Mouse (Mus musculus): ENCODE results near the gene Gabrr2.
"Not testable (repeated sequence)": the region's sequence is repeated elsewhere in the genome, so short reads cannot be mapped to it uniquely, and the experiment has no call there.

Gabrr2 gene

DNA sequence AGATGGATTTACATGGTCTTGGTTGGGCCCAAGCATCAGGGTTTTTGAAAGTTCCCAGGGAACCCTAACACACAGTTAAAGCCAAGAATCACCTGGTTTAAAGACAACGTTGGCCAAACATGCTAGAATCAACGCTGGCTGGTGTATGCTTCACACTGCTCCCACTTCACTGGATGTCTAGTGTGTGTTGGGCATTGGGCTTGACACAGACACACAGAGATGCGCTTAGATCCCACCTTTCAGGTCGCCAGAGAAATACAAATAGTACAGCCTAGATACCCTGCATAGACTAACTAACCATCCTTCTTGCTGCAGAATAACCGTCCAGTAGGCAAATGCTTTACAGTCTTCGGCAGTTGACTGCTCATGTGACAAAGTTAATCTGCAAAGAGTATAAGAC is 7.5 kb downstream of the Gabrr2 start:
- no peak for DNase-seq (ENCODE audit: low spot score in 2 of 2)

DNA sequence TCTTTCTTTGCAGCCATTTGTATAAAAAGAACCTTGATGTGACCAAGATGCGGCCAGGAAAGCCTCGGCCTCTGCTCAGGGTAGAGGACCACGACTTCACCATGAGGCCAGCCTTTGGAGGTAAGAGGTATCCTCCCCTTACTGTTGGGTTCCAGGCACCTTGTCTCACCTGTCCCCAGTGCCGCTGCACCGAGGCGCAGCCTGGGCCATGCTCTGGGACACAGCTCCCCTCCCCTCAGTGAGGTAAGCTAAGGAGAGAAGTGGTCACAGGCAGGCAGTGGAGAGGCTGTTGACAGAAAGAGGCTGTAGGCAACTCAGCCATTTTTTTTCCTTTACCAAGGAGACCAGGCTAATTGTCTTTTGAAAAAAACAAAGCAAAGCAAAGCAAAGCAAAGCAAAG is 8.5 kb downstream of the Gabrr2 start:
- DNase-seq (ENCODE audit: low spot score in 2 of 2): no peak

DNA sequence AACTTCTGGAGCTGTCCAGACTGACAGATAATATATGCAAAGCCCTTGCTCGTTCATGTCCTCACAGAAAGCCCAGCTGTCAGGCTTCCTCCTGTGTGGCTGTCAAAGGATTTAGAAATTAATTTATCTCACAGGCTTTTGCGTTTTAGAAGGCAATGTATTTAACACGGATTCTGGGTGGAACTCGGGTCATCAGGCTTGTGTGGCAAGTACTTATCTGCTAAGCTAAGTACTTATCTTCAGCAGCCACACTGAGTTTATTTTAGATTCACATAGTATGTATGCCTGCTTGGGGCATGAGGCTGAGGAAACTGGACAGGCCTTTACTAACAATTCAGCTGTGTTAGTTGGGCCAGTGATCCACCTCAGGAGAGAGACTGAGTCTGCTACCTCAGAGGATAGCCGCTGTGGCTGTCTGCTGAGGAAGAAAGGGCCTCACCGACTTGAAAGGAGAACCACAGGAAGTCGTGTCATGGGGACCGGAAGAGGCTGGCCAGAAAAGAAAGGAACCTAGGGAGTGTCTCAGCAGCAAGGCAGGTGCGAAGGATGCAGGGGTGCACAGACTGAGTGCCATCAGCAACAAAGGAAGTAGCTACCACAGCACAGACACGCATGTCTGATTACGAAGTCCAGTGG is 9.8 kb downstream of the Gabrr2 start:
- DNase-seq (ENCODE audit: low spot score in 2 of 2): peak; percentile 24 to 73

DNA sequence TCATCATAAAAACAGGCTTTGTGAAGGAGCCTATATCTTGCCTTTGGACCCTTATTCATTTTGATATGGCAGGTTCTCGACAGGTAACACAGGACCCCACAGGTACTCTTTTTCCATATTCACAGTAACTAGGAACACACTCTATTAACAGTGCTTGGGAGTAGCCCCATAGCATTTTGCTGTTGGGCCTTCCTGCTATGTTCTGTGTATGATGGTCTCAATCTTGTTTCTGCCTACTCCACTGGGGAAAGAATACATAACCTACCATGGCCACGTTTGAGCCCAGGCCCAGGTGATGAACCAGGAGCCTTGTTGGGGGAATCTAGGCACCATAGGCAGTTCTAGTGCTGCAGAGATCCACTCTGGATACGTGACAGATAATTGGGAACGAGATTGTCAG is 11.6 kb downstream of the Gabrr2 start:
- DNase-seq (ENCODE audit: low spot score in 2 of 2): no peak

DNA sequence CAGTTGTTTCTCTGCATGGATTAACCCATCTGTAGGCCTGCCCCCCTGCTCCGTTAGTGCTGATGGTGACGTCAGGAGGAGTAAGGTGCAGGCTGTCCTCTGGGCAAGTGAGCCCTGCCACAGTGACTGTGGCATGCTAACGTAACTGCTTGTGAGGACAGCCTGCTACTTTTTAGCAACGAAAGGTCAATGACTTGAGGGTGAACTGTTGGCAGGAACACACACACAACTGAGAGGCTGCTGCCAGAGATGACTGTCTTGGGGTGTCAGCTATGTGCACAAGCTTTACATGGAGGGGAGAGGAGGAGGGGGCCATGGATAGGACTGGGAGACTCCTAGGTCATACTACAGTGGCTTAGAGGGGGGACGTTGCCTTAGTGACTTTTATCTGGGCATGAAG is 12.1 kb downstream of the Gabrr2 start:
- DNase-seq (ENCODE audit: low spot score in 2 of 2): no peak

DNA sequence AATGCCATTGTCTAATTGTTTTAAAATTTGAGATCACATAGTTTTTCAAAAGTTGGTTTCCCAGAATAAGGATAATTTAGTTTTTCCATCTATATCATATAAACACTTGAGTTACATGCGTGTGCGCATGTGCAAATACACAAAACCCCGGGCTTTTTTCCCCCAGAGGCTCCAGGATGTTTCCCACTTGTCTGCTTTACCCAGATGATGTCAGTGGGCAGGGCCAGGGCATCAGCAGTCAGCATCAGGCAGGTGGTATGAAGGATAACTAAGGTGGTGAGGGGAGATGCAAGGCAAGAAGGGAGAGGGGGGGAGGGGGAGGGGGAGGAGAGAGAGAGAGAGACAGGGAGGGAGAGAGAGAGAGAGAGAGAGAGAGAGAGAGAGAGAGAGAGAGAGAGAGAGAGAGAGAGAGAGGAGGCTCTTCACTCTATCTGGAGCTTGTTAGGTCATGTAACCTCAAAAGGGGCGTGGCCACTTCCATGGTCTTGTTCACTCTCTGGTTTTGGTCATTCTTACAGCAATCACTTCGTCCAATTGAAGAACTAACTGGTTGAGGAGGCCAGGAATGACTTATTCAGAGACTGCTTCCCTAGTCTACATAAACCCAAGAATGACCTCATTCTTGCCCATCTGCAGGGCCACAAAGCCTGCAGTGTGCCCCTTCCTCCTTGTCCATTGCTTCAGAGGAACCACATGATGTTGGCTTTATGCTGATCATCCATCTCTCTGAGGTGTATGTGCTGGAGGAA is 13.2 kb downstream of the Gabrr2 start:
- DNase-seq (ENCODE audit: low spot score in 2 of 2): no peak

DNA sequence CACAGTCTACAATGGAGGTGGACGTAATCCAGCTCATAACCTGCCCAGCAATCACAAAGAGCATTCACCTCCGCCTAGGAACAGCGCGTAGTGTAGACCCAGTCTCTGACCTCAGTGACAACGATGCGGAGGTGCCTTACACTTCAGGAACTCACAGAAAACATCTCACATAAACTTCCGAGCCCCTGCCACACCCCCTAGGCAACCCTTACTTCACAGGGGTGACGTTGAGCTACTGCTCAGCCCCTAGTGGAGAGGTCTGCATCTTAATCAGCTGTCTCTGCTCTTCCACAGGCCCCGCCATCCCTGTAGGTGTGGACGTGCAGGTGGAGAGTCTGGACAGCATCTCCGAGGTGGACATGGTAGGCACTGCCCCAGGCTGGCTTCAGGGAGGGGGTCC is 14.4 kb downstream of the Gabrr2 start:
- DNase-seq (ENCODE audit: low spot score in 2 of 2): no peak

DNA sequence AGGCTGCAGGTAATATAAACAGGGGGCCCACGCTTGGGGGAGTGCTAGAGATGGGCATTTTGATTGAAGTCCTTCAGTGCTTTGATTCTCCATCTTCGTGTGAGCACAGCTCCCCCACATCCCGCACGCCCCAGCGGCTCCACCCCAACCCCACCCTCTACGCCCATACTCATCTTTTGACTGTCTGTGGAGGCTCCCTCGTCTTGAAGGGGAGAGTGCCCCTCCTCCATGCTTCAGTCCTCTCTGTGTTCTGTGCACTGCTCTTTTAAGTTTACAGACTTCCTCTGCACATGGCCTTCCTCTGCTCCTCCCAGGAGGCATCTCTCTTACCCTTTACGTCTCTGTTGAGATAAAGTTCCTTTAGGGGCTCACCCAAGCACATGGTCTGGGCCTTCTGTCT is 14.9 kb downstream of the Gabrr2 start:
- no peak for DNase-seq (ENCODE audit: low spot score in 2 of 2)

DNA sequence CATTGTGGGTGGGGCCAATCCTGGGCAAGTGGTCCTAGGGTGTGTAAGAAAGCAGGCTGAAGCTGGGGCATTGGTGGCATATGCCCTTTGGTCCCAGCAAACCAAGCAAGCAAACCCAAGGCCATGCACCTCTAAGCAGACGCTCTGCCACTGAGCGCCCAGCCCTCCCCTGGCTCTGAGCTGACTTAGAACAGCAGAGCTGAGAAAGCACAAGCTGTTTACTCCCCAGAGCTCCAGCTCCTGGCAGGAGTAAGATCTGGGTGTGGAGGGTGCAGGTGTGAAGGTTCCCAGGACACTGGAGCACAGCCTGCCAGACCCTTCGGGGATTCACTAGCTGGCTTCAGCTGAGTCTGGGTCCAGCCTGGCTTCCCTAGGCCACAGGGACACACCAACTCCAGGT is 15.7 kb downstream of the Gabrr2 start:
- no peak for DNase-seq (ENCODE audit: low spot score in 2 of 2)

DNA sequence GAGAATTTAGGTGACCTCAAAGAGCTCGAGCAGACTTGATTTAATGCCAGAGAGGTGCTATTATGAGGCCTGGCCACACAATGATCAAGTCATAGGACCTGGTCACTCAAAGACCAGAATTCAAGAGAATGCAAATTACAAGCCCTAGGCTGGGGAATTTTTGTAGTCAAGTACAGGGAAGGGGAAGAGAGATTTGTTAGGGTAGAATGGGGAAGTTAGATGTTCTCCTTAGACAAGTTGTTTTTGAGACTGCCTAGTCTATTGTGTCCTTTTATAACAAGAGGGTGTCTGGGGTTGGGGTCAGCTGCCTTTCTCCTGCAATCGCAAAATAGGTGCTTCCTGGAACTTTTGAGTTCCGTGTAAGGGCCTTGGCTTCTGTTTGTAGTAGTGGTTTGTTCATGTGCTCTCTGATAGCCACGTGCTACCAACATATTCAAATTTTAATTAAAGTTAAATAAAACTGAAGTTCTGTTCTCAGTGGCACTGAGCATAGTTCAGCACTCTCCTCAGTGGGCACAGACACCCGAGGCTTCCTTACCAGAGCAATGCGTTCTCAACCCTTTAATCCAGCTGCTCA is 36.4 kb downstream of the Gabrr2 start:
- DNase-seq (ENCODE audit: low spot score in 2 of 2): no peak

DNA sequence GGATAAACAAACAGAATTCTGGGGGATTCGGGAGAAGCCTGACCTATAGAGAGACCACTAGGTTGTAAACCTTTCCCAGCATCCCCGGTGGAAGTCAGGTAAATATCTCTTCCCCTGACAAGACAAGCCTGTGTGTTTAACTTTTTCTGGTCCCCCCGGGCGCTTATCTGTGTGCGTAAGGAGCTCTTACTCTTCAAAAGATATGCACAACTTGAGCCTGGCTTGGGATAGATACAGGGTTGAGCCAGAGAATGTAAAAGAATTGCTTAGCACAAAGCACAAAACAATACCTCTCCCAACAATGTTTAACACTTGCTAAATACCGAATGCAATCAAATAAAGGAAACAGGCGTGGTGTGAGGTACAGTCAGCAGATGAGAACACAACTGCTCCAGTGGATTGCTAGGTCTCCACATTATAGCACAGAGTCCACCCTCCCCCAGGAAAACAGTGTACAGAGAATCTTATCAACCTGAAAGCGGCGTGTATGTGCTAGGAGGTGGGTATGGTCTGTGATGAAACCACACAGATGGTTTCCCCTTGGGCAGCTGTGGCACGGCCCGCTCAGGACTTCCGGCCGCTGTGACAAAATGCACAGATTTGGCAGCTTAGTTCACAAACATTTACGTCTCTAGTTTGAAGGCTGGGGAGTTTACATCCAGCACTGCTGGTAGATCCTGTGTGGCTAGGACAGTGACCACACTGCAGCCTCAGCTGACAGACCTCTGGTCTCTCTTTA is 47.1 kb downstream of the Gabrr2 start:
- peak in 1 of 2 experiments; percentile 42 for DNase-seq (ENCODE audit: low spot score in 2 of 2)

DNA sequence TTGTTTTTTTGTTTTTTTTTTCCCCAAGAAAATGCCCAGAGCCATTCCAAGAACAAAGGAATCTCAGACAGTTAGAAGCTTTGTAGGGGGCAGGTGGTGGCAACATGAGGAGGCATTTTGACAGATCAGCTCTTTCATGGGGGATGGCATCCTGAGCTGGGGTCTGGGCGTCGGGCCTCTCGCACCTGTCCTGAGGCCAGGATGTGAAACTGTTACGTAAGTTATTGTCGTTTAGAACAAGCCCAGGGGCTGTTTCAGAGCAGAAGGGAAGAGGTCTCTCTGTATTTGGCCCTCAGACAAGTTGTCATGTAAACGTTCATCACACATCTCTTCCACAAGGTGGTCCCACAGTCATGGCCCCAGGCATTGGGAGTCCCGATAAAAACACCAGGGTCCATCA is 48.0 kb downstream of the Gabrr2 start:
- peak in 1 of 2 experiments; percentile 40 for DNase-seq (ENCODE audit: low spot score in 2 of 2)

DNA sequence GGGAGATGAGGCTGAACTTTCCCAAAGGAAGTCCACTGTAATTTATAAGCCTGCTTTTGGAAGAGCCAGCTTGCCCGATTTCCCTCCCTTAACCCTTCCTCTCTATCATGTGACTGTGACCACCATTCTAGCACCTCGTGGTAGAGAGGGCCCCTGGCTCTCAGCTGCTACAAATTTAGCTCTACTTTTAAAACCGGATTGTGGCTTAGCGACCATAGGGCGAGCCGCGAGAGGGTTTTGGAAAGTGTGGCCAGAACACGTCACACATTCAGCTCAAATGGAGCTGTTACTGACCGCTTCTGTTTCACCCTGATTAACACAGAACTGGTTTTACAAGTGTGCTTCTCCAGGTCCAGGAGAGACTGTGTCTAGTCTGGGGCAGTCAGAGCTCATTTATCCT is 48.6 kb downstream of the Gabrr2 start:
- peak in 1 of 2 experiments; percentile 37 for DNase-seq (ENCODE audit: low spot score in 2 of 2)

DNA sequence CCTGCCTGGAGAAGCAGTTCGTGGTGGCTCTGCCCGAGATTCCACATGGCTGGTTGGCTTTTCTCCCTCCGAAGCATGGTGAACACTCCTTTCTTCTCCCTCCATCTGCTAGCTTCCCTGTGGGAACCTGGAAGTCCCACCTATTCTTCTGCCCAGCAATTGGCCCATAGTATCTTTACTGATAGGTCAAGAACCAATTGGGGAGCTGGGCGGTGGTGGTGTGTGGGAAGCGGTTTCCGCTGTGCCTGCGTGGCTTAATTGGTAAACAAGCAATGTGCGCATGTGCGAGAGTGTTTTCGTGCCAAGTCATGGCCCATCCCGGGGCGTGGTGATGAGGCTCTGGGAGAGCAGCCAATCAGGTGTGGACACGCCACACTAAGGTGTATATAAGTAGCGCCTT is 50.1 kb downstream of the Gabrr2 start:
- DNase-seq (ENCODE audit: low spot score in 2 of 2): not testable (repeated sequence)

DNA sequence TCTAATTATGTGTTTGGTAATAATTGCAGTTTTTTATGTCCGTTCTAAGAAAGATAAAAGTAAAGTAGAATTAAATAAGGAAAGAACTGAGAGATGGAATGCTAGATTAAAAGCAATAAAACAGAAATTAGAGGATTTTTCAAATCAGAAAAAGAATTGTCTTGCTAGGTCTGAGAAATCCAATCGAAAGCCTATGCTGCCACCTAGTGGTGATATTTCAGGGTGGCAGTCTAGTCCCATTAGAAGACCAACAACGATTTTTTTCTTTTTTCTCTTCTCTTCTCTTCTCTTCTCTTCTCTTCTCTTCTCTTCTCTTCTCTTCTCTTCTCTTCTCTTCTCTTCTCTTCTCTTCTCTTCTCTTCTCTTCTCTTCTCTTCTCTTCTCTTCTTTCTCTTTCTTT is 56.3 kb downstream of the Gabrr2 start:
- peak; percentile 62 to 82 for DNase-seq (ENCODE audit: low spot score in 2 of 2)

DNA sequence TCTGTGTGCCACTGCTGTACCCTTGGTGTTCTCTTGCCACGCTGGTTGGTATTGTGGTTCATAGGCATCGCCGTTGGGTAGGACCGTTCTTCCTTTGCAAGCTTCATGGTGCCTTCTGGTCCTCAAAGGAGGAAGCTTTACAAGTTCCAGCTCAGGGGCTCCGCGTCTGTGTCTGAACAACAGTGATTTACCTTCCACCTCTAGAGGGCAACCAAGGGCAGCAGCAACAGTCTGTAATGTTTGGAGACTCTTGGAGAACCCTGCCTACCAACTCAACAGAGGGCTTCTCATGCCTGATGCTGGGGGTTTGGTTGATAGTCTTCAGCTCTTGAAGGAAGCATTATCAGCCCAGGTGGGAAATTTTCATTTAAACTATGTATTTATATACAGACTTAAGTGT is 61.7 kb downstream of the Gabrr2 start:
- DNase-seq (ENCODE audit: low spot score in 2 of 2): peak in 1 of 2 experiments; percentile 63

DNA sequence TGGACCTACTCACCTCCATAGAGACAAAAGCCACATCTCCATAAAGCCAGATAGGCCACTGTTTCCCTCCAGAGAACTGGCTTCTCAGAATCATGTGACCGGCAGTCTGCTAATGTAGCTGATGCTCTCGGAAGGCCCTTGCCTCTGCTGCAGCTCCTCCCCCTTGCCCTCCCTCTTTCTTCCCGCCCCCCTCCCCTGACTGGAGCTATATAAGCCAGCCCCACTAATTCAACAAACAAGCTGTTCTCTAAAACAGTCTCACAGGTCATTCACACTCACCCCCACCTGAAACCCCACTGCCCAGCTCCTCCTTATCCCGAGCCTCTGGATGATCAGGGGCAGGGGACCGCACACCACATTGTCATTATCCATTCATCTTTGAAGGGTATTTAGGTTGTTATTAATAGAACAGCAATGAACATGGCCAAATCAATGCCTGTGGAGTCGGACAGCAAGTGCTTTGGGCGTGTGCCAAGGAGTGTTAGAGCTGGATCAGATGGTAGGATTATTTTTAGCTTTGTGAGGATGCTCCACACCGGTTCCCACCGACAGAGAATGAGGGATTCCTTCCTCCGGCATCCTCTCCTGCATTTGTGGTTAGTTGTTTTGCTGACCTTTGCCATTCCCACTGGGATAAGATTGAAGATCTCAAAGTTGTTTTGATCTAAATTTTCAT is 62.7 kb downstream of the Gabrr2 start:
- no peak for DNase-seq (ENCODE audit: low spot score in 2 of 2)

DNA sequence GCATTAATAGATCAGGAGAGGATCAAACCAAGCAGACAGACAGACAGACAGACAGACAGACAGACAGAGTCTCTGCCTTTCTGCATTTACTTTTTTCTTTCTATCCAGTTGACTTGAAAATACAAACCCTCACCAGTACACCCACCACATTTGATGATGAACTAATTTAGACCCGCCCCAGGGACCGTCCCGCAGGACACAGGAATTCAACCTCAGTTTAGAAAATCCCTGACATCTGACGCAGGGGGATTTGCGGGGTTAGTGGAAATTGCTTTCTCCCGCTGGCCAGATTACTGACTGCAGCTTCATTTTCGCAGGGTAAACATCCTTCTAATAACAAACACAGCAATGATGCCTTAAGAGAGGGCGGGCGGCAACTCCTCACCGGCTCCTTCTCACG is 69.4 kb downstream of the Gabrr2 start, which contains the start of gene Gabrr1:
Gene Gabrr1, plus strand, starts transcription at position 301 of the 400 bp plus-strand sequence.
- DNase-seq (ENCODE audit: low spot score in 2 of 2): no peak
